Mouse (Mus musculus): ENCODE results near the gene March4.

GRCm38 (mm10) chr1:72530516-72531196 is 6.1 kb downstream of the March4 start:
- TF ChIP-seq CTCF (IDR thresholded peaks at IDR 0.05; ENCODE audit: low read depth, low read length) (no peak), POLR2A (IDR thresholded peaks at IDR 0.05; ENCODE audit: extremely low read depth, insufficient read depth, low read length) (no peak)
